Mouse (Mus musculus) limb, embryonic 14.5 days (tissue): ENCODE results near the gene Cd300e. TPM values are rescaled to one million over a fixed set of nuclear protein-coding genes. Genes with fewer than 3 reads are reported as not detected.

Experiments
- ATAC-seq: fragments of 200-750 bp; cut with Nextera tagmentation; 2 replicates; pipeline ENCODE4 v1.8.0; 2017; ENCODE audit warnings: low read depth, moderate number of reproducible peaks, moderate TSS enrichment; ENCODE audit not compliant: low FRiP score
- DNase-seq: peaks from one replicate; pipeline ENCODE4 v3.0.0-alpha.2; 2015; ENCODE audit warnings: low spot score
- H3K27ac ChIP-seq: fragments of 300-500 bp; sonication (generic); replicated peaks from 2 replicates; pipeline ENCODE4 v1.5.1; 2014; ENCODE audit warnings: low read depth, mild to moderate bottlenecking, low read length, moderate library complexity, mixed read lengths
- H3K27me3 ChIP-seq: fragments of 300-500 bp; sonication (generic); 2 replicates; pipeline ENCODE4 v1.6.1; 2014; ENCODE audit warnings: low read length, mixed read lengths; ENCODE audit not compliant: control insufficient read depth, insufficient read depth
- H3K36me3 ChIP-seq: fragments of 300-500 bp; sonication (generic); 2 replicates; pipeline ENCODE4 v1.6.1; 2014; ENCODE audit warnings: mild to moderate bottlenecking, low read length, moderate library complexity, mixed read lengths; ENCODE audit not compliant: control insufficient read depth, insufficient read depth
- H3K4me1 ChIP-seq: fragments of 300-500 bp; sonication (generic); 2 replicates; pipeline ENCODE4 v1.6.1; 2014; ENCODE audit warnings: antibody characterized with exemption, low read length, mixed read lengths; ENCODE audit not compliant: control insufficient read depth, insufficient read depth
- H3K4me2 ChIP-seq: fragments of 300-500 bp; sonication (generic); replicated peaks from 2 replicates; pipeline ENCODE4 v1.6.1; 2014; ENCODE audit warnings: low read depth, mild to moderate bottlenecking, low read length, moderate library complexity; ENCODE audit not compliant: severe bottlenecking
- H3K4me3 ChIP-seq: fragments of 300-500 bp; sonication (generic); replicated peaks from 2 replicates; pipeline ENCODE4 v1.5.1; 2014; ENCODE audit warnings: low read length
- H3K9ac ChIP-seq: fragments of 300-500 bp; sonication (generic); 2 replicates; pipeline ENCODE4 v1.6.1; 2014; ENCODE audit warnings: mild to moderate bottlenecking, low read depth, low read length, moderate library complexity; ENCODE audit not compliant: severe bottlenecking
- H3K9me3 ChIP-seq: fragments of 300-500 bp; sonication (generic); 2 replicates; pipeline ENCODE4 v1.6.1; 2016; ENCODE audit warnings: low read length; ENCODE audit not compliant: control insufficient read depth
- POLR2A ChIP-seq: fragments of 200-500 bp; IDR thresholded peaks from 2 replicates; pipeline ENCODE4 v1.8.0; 2012; ENCODE audit warnings: inconsistent platforms, mild to moderate bottlenecking, moderate library complexity, borderline replicate concordance; ENCODE audit not compliant: insufficient read depth, insufficient read length; ENCODE audit errors: extremely low read depth
- WGBS: fragments of 180-500 bp; shearing (Covaris S2); extraction: QIAGEN DNeasy Blood & Tissue Kit; methylation state at CpG from one replicate; pipeline ENCODE4 v1.1.7; 2014; 5-methylcytosine and 5-hydroxymethylcytosine counted together
- polyA plus RNA-seq, 2 experiments: library from polyadenylated mRNA; depleted of rRNA in 1 of 2; stranded (reverse) in 1 of 2; unstranded in 1 of 2; fragments of >200 nt; fragmentation: Nextera tagmentation in 1 of 2; extraction: Ambion mirVana in 1 of 2; gene quantifications; 2 replicates each; pipeline versions ENCODE4 v1.2.1 to v1.2.3; 2012 to 2014

Gene Cd300e
- polyA plus RNA-seq, 2 experiments = 0.08 to 0.10 TPM

DNA sequence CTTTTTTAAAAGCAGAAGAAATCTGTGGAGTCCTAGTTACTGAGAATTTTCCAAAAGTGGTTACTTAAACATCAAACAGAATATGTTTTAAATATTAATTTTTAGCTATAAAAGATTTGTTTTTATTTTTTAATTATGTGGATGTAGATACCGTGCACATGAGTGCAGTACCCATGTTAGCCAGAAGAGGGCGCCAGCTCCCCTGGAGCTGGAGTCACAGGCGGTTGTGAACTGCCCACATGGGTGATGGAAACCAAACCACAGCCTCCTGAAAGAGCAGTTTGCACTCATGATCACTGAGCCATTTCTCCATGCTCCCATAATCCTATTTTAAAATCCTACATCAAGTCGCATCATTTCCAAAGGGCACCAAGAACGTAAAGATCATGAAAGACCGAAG is 27.9 kb upstream of the Cd300e start:
- H3K36me3 ChIP-seq = no peaks in the 10 kb centered on the region
- TF ChIP-seq POLR2A = no peak
- H3K4me3 ChIP-seq = no peak overlapping the region
- no peak for DNase-seq
- H3K4me2 ChIP-seq = no peak overlapping the region
- no peak overlapping the region for H3K27ac ChIP-seq
- peaks cover 4% of the 10 kb centered on the region; the same call in 1 of the 2 replicates for H3K9me3 ChIP-seq
- peaks cover 19% of the 10 kb centered on the region for H3K27me3 ChIP-seq
- ATAC-seq = no peak
- H3K4me1 ChIP-seq = no peaks in the 10 kb centered on the region
- WGBS = 68% methylated on average over 6 of the region's 6 CpGs
- no peak overlapping the region for H3K9ac ChIP-seq

DNA sequence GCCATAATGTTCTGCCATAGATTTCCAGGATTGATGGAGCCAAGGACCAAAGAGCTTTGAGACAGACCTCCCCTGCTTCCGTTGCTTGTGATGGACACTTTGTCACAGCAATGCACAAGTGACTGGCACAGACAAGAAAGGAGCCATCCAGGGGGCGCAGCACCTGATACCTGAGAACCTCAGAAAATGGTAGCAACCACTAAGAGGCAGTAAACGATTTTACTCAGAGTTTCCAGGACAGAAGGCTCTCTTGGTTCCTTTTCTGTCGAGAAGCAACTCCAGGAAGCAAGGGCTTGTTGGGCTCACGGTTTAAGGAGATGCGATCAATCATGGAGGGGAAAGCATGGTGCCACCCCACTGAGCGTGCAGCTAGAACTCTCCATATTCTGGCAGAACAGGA is 24.2 kb upstream of the Cd300e start:
- no peaks in the 10 kb centered on the region for H3K9me3 ChIP-seq
- no peaks in the 10 kb centered on the region for H3K4me1 ChIP-seq
- H3K4me2 ChIP-seq = no peak overlapping the region
- no peak for TF ChIP-seq POLR2A
- 61% methylated on average over 7 of the region's 7 CpGs for WGBS
- DNase-seq = no peak
- H3K36me3 ChIP-seq = no peaks in the 10 kb centered on the region
- no peak overlapping the region for H3K4me3 ChIP-seq
- no peak overlapping the region for H3K9ac ChIP-seq
- H3K27me3 ChIP-seq = peaks cover 19% of the 10 kb centered on the region
- H3K27ac ChIP-seq = no peak overlapping the region
- ATAC-seq = no peak

- Histone ChIP-seq H3K4me2 (no peak overlapping the region), H3K36me3 (no peaks in the 10 kb centered on the region), H3K27me3 (peaks cover 11% of the 10 kb centered on the region; the same call in 1 of the 2 replicates), H3K27ac (no peak overlapping the region), H3K4me1 (no peaks in the 10 kb centered on the region), H3K9ac (no peak overlapping the region), H3K9me3 (no peaks in the 10 kb centered on the region), H3K4me3 (no peak overlapping the region)
- ATAC-seq (no peak), DNase-seq (no peak)
- WGBS = 74% methylated on average over 8 of the region's 8 CpGs
- TF ChIP-seq POLR2A = no peak
Observed at GRCm38 (mm10) chr11:115085064-115085463, 23.1 kb upstream of the Cd300e start.

GRCm38 (mm10) chr11:115084595-115084994 is 22.6 kb upstream of the Cd300e start:
- Histone ChIP-seq H3K27ac (no peak overlapping the region), H3K36me3 (no peaks in the 10 kb centered on the region), H3K9me3 (no peaks in the 10 kb centered on the region), H3K4me2 (no peak overlapping the region), H3K4me1 (no peaks in the 10 kb centered on the region), H3K4me3 (no peak overlapping the region), H3K27me3 (peaks cover 11% of the 10 kb centered on the region; the same call in 1 of the 2 replicates), H3K9ac (no peak overlapping the region)
- WGBS = 61% methylated on average over 12 of the region's 12 CpGs
- DNase-seq (no peak), ATAC-seq (no peak)
- no peak for TF ChIP-seq POLR2A

GRCm38 (mm10) chr11:115083376-115084139 is 21.6 kb upstream of the Cd300e start:
- TF ChIP-seq POLR2A = no peak
- Histone ChIP-seq H3K4me1 (no peaks in the 10 kb centered on the region), H3K36me3 (no peaks in the 10 kb centered on the region), H3K27ac (no peak overlapping the region), H3K4me2 (no peak overlapping the region), H3K9me3 (no peaks in the 10 kb centered on the region), H3K4me3 (no peak overlapping the region), H3K27me3 (peaks cover 11% of the 10 kb centered on the region; the same call in 1 of the 2 replicates), H3K9ac (no peak overlapping the region)
- ATAC-seq (0 out of 2 replicates have a peak, but pooled peaks have one; percentile 41), DNase-seq (peak; percentile 84)
- 51% methylated on average over 18 of the region's 18 CpGs for WGBS
